Mouse (Mus musculus) CH12.LX (cell line): ENCODE measurements around the gene Adrb1. TPM values are rescaled to one million over a fixed set of nuclear protein-coding genes. Genes with fewer than 3 reads are reported as not detected.

ENCODE experiments used
- DNase-seq: peaks from one replicate; pipeline ENCODE4 v3.0.0-alpha.2; 2013; ENCODE audit errors: extremely low read depth
- H3K27ac ChIP-seq: 2 replicates; pipeline ENCODE4 v1.5.1; 2012; ENCODE audit warnings: low read depth, mild to moderate bottlenecking, control low read depth, moderate library complexity; ENCODE audit not compliant: insufficient read depth
- H3K27me3 ChIP-seq: replicated peaks from 2 replicates; pipeline ENCODE3; 2012; ENCODE audit warnings: inconsistent platforms
- H3K36me3 ChIP-seq, 2 experiments: replicated peaks in 1 of 2; 2 replicates each; pipeline versions ENCODE3 to v1.6.1; 2012; ENCODE audit warnings: inconsistent platforms in 1 of 2, low read length in 1 of 2, mild to moderate bottlenecking in 1 of 2, mixed read lengths in 1 of 2, moderate library complexity in 1 of 2; ENCODE audit not compliant: control insufficient read depth in 1 of 2, insufficient read depth in 1 of 2
- H3K4me1 ChIP-seq, 2 experiments: 2 replicates each; pipeline ENCODE4 v1.6.1; 2012; ENCODE audit warnings: inconsistent platforms in 1 of 2, moderate library complexity in 1 of 2; ENCODE audit not compliant: insufficient read depth in 2 of 2, control insufficient read depth in 1 of 2
- H3K4me2 ChIP-seq: 2 replicates; pipeline ENCODE4 v1.6.1; 2012; ENCODE audit warnings: low read depth, mild to moderate bottlenecking, control low read depth; ENCODE audit not compliant: poor library complexity, insufficient read depth, severe bottlenecking
- H3K4me3 ChIP-seq, 3 experiments: fragments of 150-350 bp in 1 of 3; sonication (generic) in 1 of 3; replicated peaks in 1 of 3; 2 replicates each; pipeline versions ENCODE3 to v1.5.1; 2011 to 2012; ENCODE audit warnings: low read depth in 2 of 3, low read length in 2 of 3, mild to moderate bottlenecking in 2 of 3, moderate library complexity in 2 of 3, control low read depth in 1 of 3, improper control_type of control experiment in 1 of 3, inconsistent platforms in 1 of 3, mixed read lengths in 1 of 3; ENCODE audit not compliant: poor library complexity in 1 of 3
- H3K79me2 ChIP-seq: replicated peaks from 2 replicates; pipeline ENCODE4 v1.6.1; 2012; ENCODE audit warnings: mild to moderate bottlenecking, moderate library complexity; ENCODE audit not compliant: control insufficient read depth, poor library complexity, insufficient read depth, severe bottlenecking; ENCODE audit errors: extremely low read depth
- H3K9ac ChIP-seq: 2 replicates; pipeline ENCODE4 v1.6.1; 2012; ENCODE audit warnings: low read depth, mild to moderate bottlenecking, control low read depth, moderate library complexity; ENCODE audit not compliant: insufficient read depth
- H3K9me3 ChIP-seq: replicated peaks from 2 replicates; pipeline ENCODE3; 2012; ENCODE audit warnings: low read length, inconsistent platforms, mixed read lengths
- CHD2 ChIP-seq: IDR thresholded peaks from 2 replicates; pipeline ENCODE4 v1.6.1; 2011; ENCODE audit warnings: low read length, improper control_type of control experiment
- CTCF ChIP-seq, 2 experiments: IDR thresholded peaks in 1 of 2; conservative IDR thresholded peaks in 1 of 2; 2 replicates each; pipeline ENCODE4 v1.5.1; 2011 to 2012; ENCODE audit warnings: low read depth in 2 of 2, low read length in 2 of 2, improper control_type of control experiment in 1 of 2, inconsistent platforms in 1 of 2, mild to moderate bottlenecking in 1 of 2, moderate library complexity in 1 of 2
- ETS1 ChIP-seq: conservative IDR thresholded peaks from 2 replicates; pipeline ENCODE4 v1.6.1; 2012; ENCODE audit warnings: low read depth, mild to moderate bottlenecking, inconsistent platforms, low read length, improper control_type of control experiment, moderate library complexity
- HCFC1 ChIP-seq: IDR thresholded peaks from 2 replicates; pipeline ENCODE4 v1.6.1; 2012; ENCODE audit warnings: low read depth, mild to moderate bottlenecking, inconsistent platforms, low read length, improper control_type of control experiment
- JUND ChIP-seq: conservative IDR thresholded peaks from 2 replicates; pipeline ENCODE4 v1.6.1; 2011; ENCODE audit warnings: low read depth, low read length, improper control_type of control experiment
- MAFK ChIP-seq: IDR thresholded peaks from 2 replicates; pipeline ENCODE4 v1.6.1; 2011; ENCODE audit warnings: low read length, improper control_type of control experiment; ENCODE audit not compliant: insufficient replicate concordance
- POLR2AphosphoS2 ChIP-seq: IDR thresholded peaks from 2 replicates; pipeline ENCODE4 v1.6.1; 2011; ENCODE audit warnings: low read depth, low read length, improper control_type of control experiment
- ZC3H11A ChIP-seq: IDR thresholded peaks from 2 replicates; pipeline ENCODE4 v1.6.1; 2012; ENCODE audit warnings: low read depth, mild to moderate bottlenecking, inconsistent platforms, low read length, improper control_type of control experiment
- ZKSCAN1 ChIP-seq: IDR thresholded peaks from 2 replicates; pipeline ENCODE4 v1.6.1; 2012; ENCODE audit warnings: low read depth, inconsistent platforms, low read length, improper control_type of control experiment, borderline replicate concordance
- ZMIZ1 ChIP-seq: IDR thresholded peaks from 2 replicates; pipeline ENCODE4 v1.6.1; 2012; ENCODE audit warnings: low read depth, mild to moderate bottlenecking, inconsistent platforms, low read length, improper control_type of control experiment
- dilution Hi-C: fragments of 300-500 bp; cut with MboI; formaldehyde crosslinking; loops from 2 replicates; pipeline ENCODE4 v1.14.3; 2020; ENCODE audit warnings: low sequenced_read_pairs; ENCODE audit not compliant: extremely low pct_unique_long_range_greater_than_20kb, extremely low pct_ligation_motif_present
- in situ Hi-C: fragments of 300-500 bp; cut with MboI; formaldehyde crosslinking; loops from 3 replicates; pipeline ENCODE4 v1.14.3; 2019; ENCODE audit warnings: low sequenced_read_pairs, low pct_ligation_motif_present, low pct_unique_long_range_greater_than_20kb, mixed read lengths
- polyA plus RNA-seq: library from polyadenylated mRNA; unstranded; fragments of >175 nt; gene quantifications from 2 replicates; pipeline ENCODE4 v1.2.1, GENCODE M21; 2012; ENCODE audit warnings: low read depth; ENCODE audit not compliant: insufficient read length
- total RNA-seq, 2 experiments: library from RNA; depleted of rRNA; stranded (reverse); fragments of 300-350 nt in 1 of 2; fragments of >200 nt in 1 of 2; gene quantifications; 2 replicates each; pipeline ENCODE4 v1.2.3; 2012 to 2014

Gene Adrb1
- total and polyA plus RNA-seq, 3 experiments: not detected

DNA sequence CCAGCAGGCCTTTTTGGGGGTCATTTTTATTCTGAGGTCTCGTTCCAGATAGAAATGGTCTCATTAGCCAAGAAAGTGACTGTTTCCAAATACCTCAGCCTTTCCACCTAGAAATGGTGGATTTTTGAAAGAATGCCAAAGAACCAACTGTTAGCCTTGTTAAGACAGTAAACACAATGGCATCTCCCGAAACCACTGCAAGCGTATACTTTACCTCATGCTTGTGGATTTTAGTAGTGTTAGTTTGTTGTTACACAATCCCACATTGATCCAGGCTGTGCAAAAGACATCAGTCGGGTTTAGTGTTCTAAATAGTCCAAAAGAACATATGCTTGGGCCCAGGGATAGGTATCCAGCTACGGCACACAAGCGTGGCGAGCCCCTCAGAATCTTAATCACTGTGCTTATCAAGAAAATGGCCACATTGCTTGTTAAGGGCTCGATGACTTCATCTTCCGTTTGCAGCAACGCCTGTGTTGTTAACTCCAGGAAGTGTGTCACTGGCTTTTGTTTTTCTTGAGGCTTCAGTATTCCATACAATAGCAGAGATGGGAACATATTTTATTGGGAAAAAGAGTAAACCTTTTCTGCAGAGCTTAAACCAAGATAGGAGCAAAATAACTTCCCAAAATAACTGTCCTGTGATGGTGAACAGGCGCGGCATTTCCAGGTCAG is 33.2 kb upstream of the Adrb1 start:
- H3K9ac ChIP-seq: no peak overlapping the region
- no peaks in the 10 kb centered on the region for H3K79me2 ChIP-seq
- DNase-seq: no peak
- H3K4me2 ChIP-seq: no peak overlapping the region
- no peaks in the 10 kb centered on the region for H3K9me3 ChIP-seq
- TF ChIP-seq MAFK (no peak), ZMIZ1 (no peak), ZKSCAN1 (no peak), CTCF (conservative IDR thresholded peaks at IDR 0.05 in 1 of 2, IDR thresholded peaks at IDR 0.05 in 1 of 2; ENCODE audit: low read depth in 2 of 2, low read length in 2 of 2) (no peak), CHD2 (no peak), JUND (no peak)
- TF ChIP-seq, all 38 proteins: peak for 0
- Histone ChIP-seq H3K4me1 (peaks cover 10 to 19% of the 10 kb centered on the region in 2 experiments), H3K27me3 (no peaks in the 10 kb centered on the region), H3K27ac (no peak overlapping the region), H3K4me3 (no peak overlapping the region), H3K36me3 (no peaks in the 10 kb centered on the region)
- dilution Hi-C loops: no loop called here
- in situ Hi-C loops: no loop called here

- Histone ChIP-seq H3K27me3 (no peaks in the 10 kb centered on the region), H3K27ac (no peak overlapping the region), H3K4me1 (peaks cover 10 to 19% of the 10 kb centered on the region in 2 experiments), H3K4me3 (no peak overlapping the region), H3K79me2 (no peaks in the 10 kb centered on the region), H3K36me3 (no peaks in the 10 kb centered on the region), H3K9me3 (no peaks in the 10 kb centered on the region), H3K9ac (no peak overlapping the region), H3K4me2 (no peak overlapping the region)
- dilution Hi-C loops (no loop called here), in situ Hi-C loops (no loop called here)
- no peak for DNase-seq
- TF ChIP-seq ETS1: no peak
- TF ChIP-seq HCFC1: no peak
- TF ChIP-seq ZC3H11A: no peak
- TF ChIP-seq ZMIZ1: no peak
These were observed 32.5 kb upstream of the Adrb1 start for GRCm38 (mm10) chr19:56689493-56689892.

DNA sequence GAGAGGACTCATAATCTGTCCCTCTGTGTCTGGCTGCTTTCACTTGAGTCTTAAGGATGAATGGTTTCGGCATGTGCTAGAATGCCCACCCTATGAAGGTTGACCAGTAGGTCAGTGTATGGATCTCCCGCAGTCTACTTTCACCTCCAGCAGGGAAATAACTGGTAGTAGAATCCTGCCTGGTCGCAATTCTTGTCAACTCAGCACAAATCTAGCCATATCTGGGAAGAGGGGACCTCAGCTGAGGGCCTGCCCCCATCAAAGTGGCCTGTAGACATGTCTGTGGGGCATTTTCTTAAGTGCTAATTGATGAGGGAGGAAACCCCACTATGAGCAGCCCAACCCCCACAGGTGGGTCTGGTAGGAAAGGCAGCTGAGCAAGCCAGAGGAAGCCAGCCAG is 30.9 kb upstream of the Adrb1 start:
- Histone ChIP-seq H3K27me3 (no peaks in the 10 kb centered on the region), H3K9ac (no peak overlapping the region), H3K4me1 (peaks cover 7 to 19% of the 10 kb centered on the region in 2 experiments), H3K9me3 (no peaks in the 10 kb centered on the region), H3K36me3 (no peaks in the 10 kb centered on the region), H3K4me2 (no peak overlapping the region), H3K4me3 (no peak overlapping the region), H3K27ac (no peak overlapping the region), H3K79me2 (no peaks in the 10 kb centered on the region)
- dilution Hi-C loops: no loop called here
- no peak for DNase-seq
- in situ Hi-C loops: no loop called here
- TF ChIP-seq MAFK (peak; percentile 64; the same call in 1 of the 2 replicates), POLR2AphosphoS2 (no peak)
